Mouse (Mus musculus) olfactory bulb, adult 2 months (tissue): ENCODE data around the gene Map7. TPM values are rescaled to one million over a fixed set of nuclear protein-coding genes. Genes with fewer than 3 reads are reported as not detected.

ENCODE experiments used
- H3K27ac ChIP-seq: fragments of 200-500 bp; 2 replicates; pipeline ENCODE4 v1.5.1; 2012; ENCODE audit warnings: low read depth, low read length; ENCODE audit not compliant: insufficient read depth
- H3K4me1 ChIP-seq: fragments of 200-500 bp; 2 replicates; pipeline ENCODE4 v1.6.1; 2012; ENCODE audit warnings: low read length; ENCODE audit not compliant: control insufficient read depth, insufficient read depth
- H3K4me3 ChIP-seq: fragments of 200-500 bp; 2 replicates; pipeline ENCODE4 v1.5.1; 2012; ENCODE audit warnings: mild to moderate bottlenecking, low read depth, low read length, moderate library complexity; ENCODE audit not compliant: insufficient read depth
- CTCF ChIP-seq: fragments of 200-500 bp; IDR thresholded peaks from 2 replicates; pipeline ENCODE4 v1.5.1; 2012; ENCODE audit warnings: low read depth, mild to moderate bottlenecking, low read length, moderate library complexity; ENCODE audit not compliant: insufficient read depth
- POLR2A ChIP-seq: fragments of 200-500 bp; IDR thresholded peaks from 2 replicates; pipeline ENCODE4 v1.6.1; 2012; ENCODE audit warnings: mild to moderate bottlenecking, low read depth, low read length, moderate library complexity; ENCODE audit not compliant: insufficient read depth
- WGBS: fragments of 180-500 bp; shearing (Covaris S2); methylation state at CpG from one replicate; pipeline ENCODE4 v1.1.7; 2018; 5-methylcytosine and 5-hydroxymethylcytosine counted together
- polyA plus RNA-seq: library from polyadenylated mRNA; stranded (reverse); fragments of >200 nt; gene quantifications from 2 replicates; pipeline ENCODE4 v1.2.4, GENCODE M21; 2012; ENCODE audit warnings: low replicate concordance; ENCODE audit not compliant: missing spikeins, insufficient read depth, insufficient read length

Map7 gene
- polyA plus RNA-seq, 1 experiment = not detected

DNA sequence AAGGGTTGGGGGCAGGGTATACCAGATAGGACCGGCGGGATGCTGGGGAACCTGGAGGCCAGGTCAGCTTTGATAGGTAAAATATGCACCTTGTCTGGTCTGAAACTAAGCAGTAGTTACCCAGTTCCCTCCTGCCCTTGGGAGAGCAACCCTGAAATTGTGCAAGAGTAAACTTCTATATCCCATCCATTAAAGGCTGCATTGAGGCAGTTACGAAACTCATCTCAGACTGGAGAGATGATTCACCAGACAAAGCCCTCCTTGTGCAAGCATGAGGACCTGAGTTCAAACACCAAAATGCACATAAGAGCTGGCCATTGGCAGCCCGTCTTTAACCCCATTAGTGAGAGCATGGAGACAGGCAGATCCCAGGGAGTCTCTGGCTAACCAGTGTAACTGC is 19.2 kb downstream of the Map7 start:
- Histone ChIP-seq H3K27ac (no peak overlapping the region), H3K4me3 (no peak overlapping the region), H3K4me1 (peaks cover 8% of the 10 kb centered on the region)
- 94% methylated on average over 4 of the region's 4 CpGs for WGBS
- TF ChIP-seq POLR2A (no peak), CTCF (no peak)

DNA sequence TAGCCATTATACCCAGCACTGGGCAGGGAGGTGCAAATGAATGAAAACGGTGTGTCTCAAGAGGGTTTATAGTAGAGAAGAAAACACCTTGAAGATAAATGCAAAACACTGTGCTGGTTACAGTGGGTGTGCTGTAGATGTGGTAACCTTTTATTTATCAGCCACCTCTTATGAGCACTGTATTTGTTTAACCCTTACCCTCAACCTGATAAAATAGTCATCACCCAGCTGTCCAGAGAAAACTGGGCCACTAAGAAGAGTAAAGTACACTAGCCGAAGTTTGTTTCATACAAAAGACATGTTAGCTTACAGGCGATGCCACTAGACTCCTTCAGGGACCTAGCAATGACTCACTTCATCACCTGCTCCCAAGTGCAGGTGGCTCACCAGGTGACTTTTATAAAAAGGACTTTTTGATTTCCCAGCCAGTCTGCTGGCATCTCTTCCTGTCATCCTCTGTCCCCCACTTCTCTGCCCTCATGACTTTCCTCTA is 21.0 kb downstream of the Map7 start:
- Histone ChIP-seq H3K27ac (no peak overlapping the region), H3K4me3 (no peak overlapping the region), H3K4me1 (peaks cover 11% of the 10 kb centered on the region)
- WGBS = 90% methylated on average over 3 of the region's 3 CpGs
- TF ChIP-seq CTCF = no peak
- TF ChIP-seq POLR2A = no peak

- WGBS = 21% methylated on average over 19 of the region's 19 CpGs
- TF ChIP-seq POLR2A (no peak), CTCF (no peak)
- H3K27ac ChIP-seq = peak overlapping the region; percentile 12; the same call in 1 of the 2 replicates
- H3K4me3 ChIP-seq = peak overlapping the region; percentile 47
- peaks cover 11% of the 10 kb centered on the region for H3K4me1 ChIP-seq
Observed at GRCm38 (mm10) chr10:20169927-20170604, 21.8 kb downstream of the Map7 start.

- 9% methylated on average over 11 of the region's 11 CpGs for WGBS
Observed at GRCm38 (mm10) chr10:20170605-20171088, 22.4 kb downstream of the Map7 start.

DNA sequence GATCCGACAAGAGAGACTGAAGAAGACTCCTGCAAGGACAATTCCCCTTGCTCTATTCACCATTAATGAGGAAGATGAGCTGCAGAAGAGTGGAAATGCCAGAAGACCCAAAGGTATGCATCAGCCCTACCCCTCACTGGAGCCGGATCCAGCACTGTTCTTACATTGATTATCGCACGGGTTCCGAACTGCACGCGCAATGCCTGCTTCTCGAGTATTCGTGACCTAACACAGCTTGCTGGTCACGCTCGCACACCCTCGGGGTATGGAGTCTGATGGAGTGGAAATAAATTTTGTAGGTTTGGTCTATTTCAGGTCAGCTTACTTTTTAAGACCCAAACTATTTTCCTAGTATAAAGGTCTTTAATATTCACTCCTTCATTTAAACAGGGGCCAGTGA is 22.9 kb downstream of the Map7 start:
- Histone ChIP-seq H3K4me3 (peak overlapping the region; percentile 31), H3K27ac (peak overlapping the region; percentile 34), H3K4me1 (peaks cover 11% of the 10 kb centered on the region)
- 43% methylated on average over 12 of the region's 12 CpGs for WGBS
- TF ChIP-seq CTCF (no peak), POLR2A (no peak)

More at GRCm38 (mm10) chr10:20170605-20171088, 22.4 kb downstream of the Map7 start:
- peaks cover 11% of the 10 kb centered on the region for H3K4me1 ChIP-seq
- peak overlapping the region; percentile 48; the same call in 1 of the 2 replicates for H3K27ac ChIP-seq
- TF ChIP-seq POLR2A (no peak), CTCF (peak; percentile 87)
- H3K4me3 ChIP-seq = peak overlapping the region; percentile 47

DNA sequence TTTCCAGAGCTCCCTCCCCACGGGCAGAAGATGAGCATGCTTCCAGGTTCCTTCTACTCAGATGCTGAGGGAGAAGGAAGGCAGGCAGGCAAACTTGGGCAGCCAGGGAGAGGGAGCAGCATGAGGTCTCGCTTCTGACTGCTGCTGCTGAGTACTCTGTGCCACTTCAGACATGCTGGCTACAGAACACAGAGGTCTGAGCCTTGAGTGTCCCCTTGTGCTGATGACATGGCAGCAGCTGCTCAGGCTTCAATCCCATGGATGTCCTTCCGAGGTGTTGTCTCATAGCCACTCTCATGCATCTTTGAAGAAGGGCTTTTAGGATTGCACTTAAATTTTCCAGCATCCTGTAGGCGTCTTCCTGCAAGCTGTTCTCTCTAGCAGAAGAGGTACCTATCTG is 23.5 kb downstream of the Map7 start:
- H3K4me3 ChIP-seq = peak overlapping the region; percentile 38
- TF ChIP-seq POLR2A (peak; percentile 15; the same call in 1 of the 2 replicates), CTCF (no peak)
- WGBS = 54% methylated on average over 4 of the region's 4 CpGs
- peak overlapping the region; percentile 36; the same call in 1 of the 2 replicates for H3K27ac ChIP-seq
- peaks cover 13% of the 10 kb centered on the region for H3K4me1 ChIP-seq

DNA sequence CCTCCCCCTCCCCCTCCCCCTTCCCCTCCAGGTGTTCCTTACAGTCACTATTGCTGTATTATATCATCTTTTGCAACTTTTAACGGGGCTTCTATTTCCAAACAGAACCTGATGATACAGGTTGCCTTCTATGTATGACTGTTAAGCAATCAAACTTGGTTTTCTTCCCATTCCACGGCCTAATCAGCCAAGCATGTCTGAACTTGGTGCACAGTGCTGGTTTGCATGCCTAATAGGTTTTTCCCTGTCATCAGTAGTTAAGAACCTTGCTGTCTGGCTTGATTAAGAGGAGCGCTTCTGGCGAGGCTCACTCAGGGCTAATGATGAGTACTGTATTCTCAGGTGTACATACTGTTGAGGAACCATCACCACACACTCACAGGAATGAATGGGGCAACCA is 25.5 kb downstream of the Map7 start:
- H3K4me3 ChIP-seq = no peak overlapping the region
- WGBS = 83% methylated on average over 4 of the region's 4 CpGs
- no peak overlapping the region for H3K27ac ChIP-seq
- peaks cover 16% of the 10 kb centered on the region for H3K4me1 ChIP-seq
- TF ChIP-seq CTCF (no peak), POLR2A (no peak)

DNA sequence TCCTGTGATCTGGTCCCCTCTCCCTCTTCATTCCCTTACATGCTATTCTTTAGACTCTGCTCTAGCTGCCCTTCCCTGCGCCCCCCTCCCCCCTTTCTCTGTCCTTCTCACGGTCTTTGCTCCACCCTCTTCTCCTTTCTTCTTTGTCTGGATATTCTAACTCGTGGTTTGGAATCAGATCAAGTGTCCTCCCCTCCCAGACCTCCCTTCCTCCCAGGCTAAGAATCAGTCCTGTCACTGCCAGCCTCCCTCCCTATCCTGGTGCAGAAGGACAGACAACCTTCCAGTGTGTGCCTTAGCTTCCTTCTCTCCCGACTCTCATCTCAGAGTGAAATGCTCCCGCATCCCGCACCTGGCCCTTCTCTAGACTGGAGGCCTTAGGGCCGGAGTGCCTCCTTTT is 27.8 kb downstream of the Map7 start:
- Histone ChIP-seq H3K4me3 (no peak overlapping the region), H3K27ac (no peak overlapping the region), H3K4me1 (peaks cover 8% of the 10 kb centered on the region; the same call in 1 of the 2 replicates)
- WGBS = 74% methylated on average over 7 of the region's 7 CpGs
- TF ChIP-seq CTCF (no peak), POLR2A (no peak)
